Mouse (Mus musculus): Measurements from ENCODE around the gene Speer4c.
"Not testable (repeated sequence)": the region's sequence is repeated elsewhere in the genome, so short reads cannot be mapped to it uniquely, and the experiment has no call there.

GRCm38 (mm10) chr5:15714171-15714570 is at the start of gene Speer4c:
- TF ChIP-seq CTCF, EP300 (IDR thresholded peaks at IDR 0.05): not testable (repeated sequence)
